Mouse (Mus musculus) layer of hippocampus, adult 6 months (tissue): ENCODE data around the gene Abraxas1. TPM values are rescaled to one million over a fixed set of nuclear protein-coding genes. Genes with fewer than 3 reads are reported as not detected.

Experiments used
- long read RNA-seq, 2 experiments: library from polyadenylated mRNA; unstranded; transcript quantifications; one replicate each; pipeline ENCODE4 v2.0.0; 2019 to 2020
- polyA plus RNA-seq: library from polyadenylated mRNA; unstranded; fragments of <200 nt; fragmentation: Nextera tagmentation; gene quantifications from 2 replicates; pipeline ENCODE4 v1.2.3, GENCODE M21; 2021

Gene Abraxas1
- 4.6 and 5.2 TPM in 2 replicates for polyA plus RNA-seq
- long read RNA-seq, experiment 1, partial matches to known transcripts = 1 of 6 reads
- long read RNA-seq, experiment 1, other reads (novel, unspliced or antisense) = 2 of 6 reads
- long read RNA-seq, experiment 2, transcript Abraxas1-209 (10 exons, 1,668 nt) = minor isoform, 8 of 34 reads
- long read RNA-seq, experiment 2, transcript Abraxas1-202 (9 exons, 2,139 nt) = major isoform, 9 of 34 reads
- long read RNA-seq, experiment 2, partial matches to known transcripts = 6 of 34 reads
- long read RNA-seq, experiment 2, other reads (novel, unspliced or antisense) = 10 of 34 reads

GRCm38 (mm10) chr5:100820483-100821184 is at the start of gene Abraxas1:
Gene Abraxas1 (minus strand): TSS chr5:100820965.

GRCm38 (mm10) chr5:100845485-100845847 is 24.7 kb upstream of the Abraxas1 start, which contains the start of gene Gpat3:
Gene Gpat3 (plus strand): TSS chr5:100845713.

GRCm38 (mm10) chr5:100798165-100798860 is 22.5 kb downstream of the Abraxas1 start, which contains the start of the genes Helq and Mrps18c:
Gene Helq (minus strand): TSS chr5:100798598.
Gene Mrps18c (plus strand): TSS chr5:100798627.

Other genes starting within 250 kb of the Abraxas1 start
- 0.23 TPM in 1 of 2 replicates, not detected in the other for gene Plac8, start 248.7 kb downstream of the Abraxas1 start, polyA plus RNA-seq
- 67.1 and 81.9 TPM in 2 replicates for gene Coq2, start 145.8 kb downstream of the Abraxas1 start, polyA plus RNA-seq
- gene Hpse, start 101.2 kb downstream of the Abraxas1 start, polyA plus RNA-seq = 0.19 and 0.21 TPM in 2 replicates
- 2.0 and 3.3 TPM in 2 replicates for gene Helq, start 22.4 kb downstream of the Abraxas1 start, polyA plus RNA-seq
- 173 and 177 TPM in 2 replicates for gene Mrps18c, start 22.3 kb downstream of the Abraxas1 start, polyA plus RNA-seq
- 1.8 and 2.0 TPM in 2 replicates for gene Gpat3, start 24.7 kb upstream of the Abraxas1 start, polyA plus RNA-seq